Mouse (Mus musculus) kidney, adult 2 months (tissue): ENCODE data around the gene Arap2.

Source experiments
- CTCF ChIP-seq: fragments of 200-500 bp; conservative IDR thresholded peaks from 2 replicates; pipeline ENCODE4 v1.5.1; 2011; ENCODE audit warnings: low read depth, mild to moderate bottlenecking, control low read depth, low read length, moderate library complexity, mixed read lengths; ENCODE audit not compliant: insufficient read depth, insufficient read length
- POLR2A ChIP-seq: fragments of 200-500 bp; IDR thresholded peaks from one replicate; pipeline ENCODE4 v1.6.1; 2011; ENCODE audit warnings: low read depth, low read length, control low read depth

- TF ChIP-seq CTCF (no peak), POLR2A (no peak)
Observed at GRCm38 (mm10) chr5:62581699-62582098, 184.3 kb downstream of the Arap2 start.
